Mouse (Mus musculus): ENCODE measurements at regions not wholly inside any gene's neighbourhood (a gene's known extent, or its start where the extent isn't known, plus 50 kb on each side); places are given as distances from the start of the nearest gene placed in this dataset.

- Histone ChIP-seq H3K9me3 (no peaks in the 10 kb centered on the region), H3K4me2 (no peak overlapping the region), H3K27ac (no peak overlapping the region), H3K27me3 (no peaks in the 10 kb centered on the region; the same call in 1 of the 2 replicates), H3K4me3 (replicated peaks) (no peak overlapping the region), H3K36me3 (no peaks in the 10 kb centered on the region), H3K9ac (replicated peaks) (no peak overlapping the region), H3K4me1 (replicated peaks) (no peaks in the 10 kb centered on the region)
- WGBS, result 66% methylated on average over 8 of the region's 8 CpGs
- ATAC-seq (ENCODE audit: insufficient number of reproducible peaks, insufficient read depth, low FRiP score, low TSS enrichment, low read depth), result no peak
These were observed 285.7 kb upstream of the 4930412O13Rik start for GRCm38 (mm10) chr2:9595236-9595850.

- no peak overlapping the region for H3K4me2 ChIP-seq
- H3K4me3 ChIP-seq (replicated peaks), result no peak overlapping the region
- H3K27me3 ChIP-seq, result no peaks in the 10 kb centered on the region; the same call in 1 of the 2 replicates
- no peaks in the 10 kb centered on the region for H3K4me1 ChIP-seq (replicated peaks)
- no peak overlapping the region for H3K27ac ChIP-seq
- no peaks in the 10 kb centered on the region for H3K36me3 ChIP-seq
- 76% methylated on average over 12 of the region's 12 CpGs for WGBS
- H3K9ac ChIP-seq (replicated peaks), result no peak overlapping the region
- no peak for ATAC-seq (ENCODE audit: insufficient number of reproducible peaks, insufficient read depth, low FRiP score, low TSS enrichment, low read depth)
- H3K9me3 ChIP-seq, result no peaks in the 10 kb centered on the region
These were observed 284.9 kb upstream of the 4930412O13Rik start for GRCm38 (mm10) chr2:9596135-9596534.

GRCm38 (mm10) chr2:9604984-9605383, 276.1 kb upstream of the 4930412O13Rik start:
- WGBS, result 82% methylated on average over 6 of the region's 6 CpGs
- H3K27ac ChIP-seq, result no peak overlapping the region

GRCm38 (mm10) chr2:9607547-9607946, 273.5 kb upstream of the 4930412O13Rik start:
- no peaks in the 10 kb centered on the region for H3K36me3 ChIP-seq
- H3K9ac ChIP-seq (replicated peaks), result no peak overlapping the region
- H3K4me3 ChIP-seq (replicated peaks), result no peak overlapping the region
- no peaks in the 10 kb centered on the region for H3K4me1 ChIP-seq (replicated peaks)
- no peak overlapping the region for H3K27ac ChIP-seq
- H3K27me3 ChIP-seq, result no peaks in the 10 kb centered on the region
- WGBS, result 83% methylated on average over 2 of the region's 2 CpGs
- H3K9me3 ChIP-seq, result no peaks in the 10 kb centered on the region
- no peak overlapping the region for H3K4me2 ChIP-seq
- ATAC-seq (ENCODE audit: insufficient number of reproducible peaks, insufficient read depth, low FRiP score, low TSS enrichment, low read depth), result no peak

More at GRCm38 (mm10) chr2:9604984-9605383, 276.1 kb upstream of the 4930412O13Rik start:
- Histone ChIP-seq H3K4me2 (no peak overlapping the region), H3K36me3 (no peaks in the 10 kb centered on the region), H3K9me3 (no peaks in the 10 kb centered on the region), H3K27me3 (no peaks in the 10 kb centered on the region), H3K9ac (replicated peaks) (no peak overlapping the region), H3K4me3 (replicated peaks) (no peak overlapping the region), H3K4me1 (replicated peaks) (no peaks in the 10 kb centered on the region)
- no peak for ATAC-seq (ENCODE audit: insufficient number of reproducible peaks, insufficient read depth, low FRiP score, low TSS enrichment, low read depth)

- H3K4me1 ChIP-seq (replicated peaks), result no peaks in the 10 kb centered on the region
- no peak for ATAC-seq (ENCODE audit: insufficient number of reproducible peaks, insufficient read depth, low FRiP score, low TSS enrichment, low read depth)
- H3K36me3 ChIP-seq, result no peaks in the 10 kb centered on the region
- H3K27me3 ChIP-seq, result no peaks in the 10 kb centered on the region
- H3K9ac ChIP-seq (replicated peaks), result no peak overlapping the region
- H3K4me2 ChIP-seq, result no peak overlapping the region
- H3K4me3 ChIP-seq (replicated peaks), result no peak overlapping the region
- no peaks in the 10 kb centered on the region for H3K9me3 ChIP-seq
- no peak overlapping the region for H3K27ac ChIP-seq
- 68% methylated on average over 2 of the region's 2 CpGs for WGBS
These were observed 266.6 kb upstream of the 4930412O13Rik start for GRCm38 (mm10) chr2:9614415-9614814.

GRCm38 (mm10) chr2:9616292-9616691, 264.8 kb upstream of the 4930412O13Rik start:
- Histone ChIP-seq H3K36me3 (no peaks in the 10 kb centered on the region), H3K9me3 (no peaks in the 10 kb centered on the region), H3K4me2 (no peak overlapping the region), H3K27me3 (no peaks in the 10 kb centered on the region), H3K27ac (no peak overlapping the region), H3K4me1 (replicated peaks) (peaks cover 6% of the 10 kb centered on the region; the same call in 1 of the 2 replicates), H3K4me3 (replicated peaks) (no peak overlapping the region), H3K9ac (replicated peaks) (no peak overlapping the region)
- 87% methylated on average over 5 of the region's 5 CpGs for WGBS
- ATAC-seq (ENCODE audit: insufficient number of reproducible peaks, insufficient read depth, low FRiP score, low TSS enrichment, low read depth), result no peak

GRCm38 (mm10) chr2:9620303-9621244, 260.5 kb upstream of the 4930412O13Rik start:
- no peak overlapping the region for H3K4me2 ChIP-seq
- no peak overlapping the region for H3K9ac ChIP-seq (replicated peaks)
- H3K36me3 ChIP-seq, result no peaks in the 10 kb centered on the region
- H3K27me3 ChIP-seq, result no peaks in the 10 kb centered on the region
- no peak for ATAC-seq (ENCODE audit: insufficient number of reproducible peaks, insufficient read depth, low FRiP score, low TSS enrichment, low read depth)
- no peak overlapping the region for H3K27ac ChIP-seq
- H3K4me3 ChIP-seq (replicated peaks), result no peak overlapping the region
- no peaks in the 10 kb centered on the region for H3K9me3 ChIP-seq
- H3K4me1 ChIP-seq (replicated peaks), result peaks cover 6% of the 10 kb centered on the region; the same call in 1 of the 2 replicates
- WGBS, result 71% methylated on average over 21 of the region's 21 CpGs

- Histone ChIP-seq H3K27me3 (no peaks in the 10 kb centered on the region), H3K36me3 (no peaks in the 10 kb centered on the region), H3K27ac (no peak overlapping the region), H3K9me3 (no peaks in the 10 kb centered on the region), H3K4me2 (no peak overlapping the region), H3K9ac (replicated peaks) (no peak overlapping the region), H3K4me1 (replicated peaks) (peaks cover 6% of the 10 kb centered on the region; the same call in 1 of the 2 replicates), H3K4me3 (replicated peaks) (no peak overlapping the region)
- 86% methylated on average over 2 of the region's 2 CpGs for WGBS
- no peak for ATAC-seq (ENCODE audit: insufficient number of reproducible peaks, insufficient read depth, low FRiP score, low TSS enrichment, low read depth)
These were observed 257.4 kb upstream of the 4930412O13Rik start for GRCm38 (mm10) chr2:9623702-9624101.

- 88% methylated on average over 3 of the region's 3 CpGs for WGBS
- ATAC-seq (ENCODE audit: insufficient number of reproducible peaks, insufficient read depth, low FRiP score, low TSS enrichment, low read depth), result no peak
These were observed 253.0 kb upstream of the 4930412O13Rik start for GRCm38 (mm10) chr2:9628026-9628425.

GRCm38 (mm10) chr2:9632719-9633446, 248.2 kb upstream of the 4930412O13Rik start:
- no peak overlapping the region for H3K4me2 ChIP-seq
- H3K36me3 ChIP-seq, result no peaks in the 10 kb centered on the region
- no peaks in the 10 kb centered on the region for H3K9me3 ChIP-seq
- H3K27ac ChIP-seq, result no peak overlapping the region
- no peaks in the 10 kb centered on the region for H3K27me3 ChIP-seq
- H3K4me1 ChIP-seq (replicated peaks), result 0 out of 2 replicates have a peak, but pooled peaks cover 4% of the 10 kb centered on the region
- WGBS, result 48% methylated on average over 15 of the region's 15 CpGs
- no peak overlapping the region for H3K4me3 ChIP-seq (replicated peaks)
- H3K9ac ChIP-seq (replicated peaks), result no peak overlapping the region
- no peak for ATAC-seq (ENCODE audit: insufficient number of reproducible peaks, insufficient read depth, low FRiP score, low TSS enrichment, low read depth)

More at GRCm38 (mm10) chr2:9628026-9628425, 253.0 kb upstream of the 4930412O13Rik start:
- Histone ChIP-seq H3K4me2 (no peak overlapping the region), H3K27ac (no peak overlapping the region), H3K4me3 (replicated peaks) (no peak overlapping the region), H3K9me3 (no peaks in the 10 kb centered on the region), H3K36me3 (no peaks in the 10 kb centered on the region), H3K9ac (replicated peaks) (no peak overlapping the region), H3K4me1 (replicated peaks) (0 out of 2 replicates have a peak, but pooled peaks cover 2% of the 10 kb centered on the region), H3K27me3 (no peaks in the 10 kb centered on the region)

GRCm38 (mm10) chr2:9639262-9639661, 241.8 kb upstream of the 4930412O13Rik start:
- WGBS, result 60% methylated on average over 5 of the region's 5 CpGs
- Histone ChIP-seq H3K9ac (replicated peaks) (no peak overlapping the region), H3K4me3 (replicated peaks) (no peak overlapping the region), H3K4me2 (no peak overlapping the region), H3K4me1 (replicated peaks) (no peaks in the 10 kb centered on the region), H3K27ac (no peak overlapping the region), H3K36me3 (no peaks in the 10 kb centered on the region), H3K9me3 (no peaks in the 10 kb centered on the region), H3K27me3 (no peaks in the 10 kb centered on the region)
- no peak for ATAC-seq (ENCODE audit: insufficient number of reproducible peaks, insufficient read depth, low FRiP score, low TSS enrichment, low read depth)

Measured in limb, embryonic 12.5 days (tissue).